Mouse (Mus musculus) kidney, postnatal 25 days (tissue): ENCODE measurements around the gene Ugt2b5.
"Not testable (repeated sequence)": the region's sequence is repeated elsewhere in the genome, so short reads cannot be mapped to it uniquely, and the experiment has no call there.

Experiments
- DNase-seq, 2 experiments: peaks; one replicate each; pipeline ENCODE4 v3.0.0; 2021; ENCODE audit warnings: mixed read lengths in 2 of 2

Gene Ugt2b5

DNA sequence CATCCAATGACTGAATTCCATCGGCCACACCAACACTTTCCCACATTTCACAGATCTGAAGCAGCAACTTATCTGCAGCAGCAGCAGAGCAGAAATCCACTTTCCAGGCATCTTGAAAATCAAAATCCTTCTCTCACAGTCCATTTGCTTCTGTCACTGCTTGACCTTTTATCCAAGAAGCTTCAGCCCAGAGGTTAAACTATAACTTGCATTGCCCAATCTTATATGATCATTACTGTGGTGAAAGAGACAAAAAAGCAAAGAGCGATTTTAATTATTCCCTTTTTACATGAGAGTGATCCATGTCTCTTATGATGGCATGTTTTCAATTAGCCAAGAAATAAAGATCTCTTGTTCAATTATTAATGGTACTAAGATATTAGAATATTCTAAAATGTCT is at the start of gene Ugt2b5:
Gene Ugt2b5, minus strand, starts transcription at position 123 of the 400 bp plus-strand sequence.
- not testable (repeated sequence) for DNase-seq

DNA sequence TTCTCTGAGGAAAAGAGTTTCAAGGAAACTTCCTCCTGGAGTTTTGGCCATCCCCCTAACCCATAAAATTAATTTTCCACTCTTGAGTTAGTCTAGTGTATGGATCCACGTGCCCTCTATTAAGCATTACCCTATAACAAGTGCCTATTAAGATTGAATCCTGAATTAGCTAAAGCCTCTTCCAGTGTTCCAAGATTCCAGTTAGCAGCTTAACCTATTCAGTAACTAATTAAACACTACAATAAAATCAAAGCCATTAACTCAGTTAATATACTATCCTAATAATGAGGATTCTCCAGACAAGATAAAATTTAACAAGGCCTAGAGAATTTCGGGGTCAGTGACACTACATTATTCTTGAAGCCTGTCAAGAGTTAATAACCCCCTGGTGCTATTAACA is 35.7 kb upstream of the Ugt2b5 start:
- DNase-seq, result not testable (repeated sequence)

DNA sequence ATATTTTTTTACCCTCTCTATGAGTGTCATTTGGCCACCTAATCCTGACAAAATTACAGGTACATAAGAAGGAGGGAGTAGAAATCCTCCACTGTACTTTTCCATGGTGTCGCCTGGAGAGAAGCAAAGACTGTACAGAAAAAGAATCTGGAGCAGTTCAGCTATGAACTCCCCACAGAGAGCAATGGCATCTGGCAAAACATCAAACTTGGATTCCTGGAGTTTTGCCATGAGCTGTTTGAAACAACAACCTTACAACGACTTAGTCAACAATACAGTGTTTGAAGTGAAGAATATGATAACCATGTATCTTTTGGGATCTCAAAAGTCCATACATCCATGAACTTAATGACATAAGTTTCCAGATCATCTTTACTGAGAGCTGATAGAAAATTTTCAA is 34.6 kb upstream of the Ugt2b5 start:
- peak in 1 of 2 experiments; percentile 60 for DNase-seq

DNA sequence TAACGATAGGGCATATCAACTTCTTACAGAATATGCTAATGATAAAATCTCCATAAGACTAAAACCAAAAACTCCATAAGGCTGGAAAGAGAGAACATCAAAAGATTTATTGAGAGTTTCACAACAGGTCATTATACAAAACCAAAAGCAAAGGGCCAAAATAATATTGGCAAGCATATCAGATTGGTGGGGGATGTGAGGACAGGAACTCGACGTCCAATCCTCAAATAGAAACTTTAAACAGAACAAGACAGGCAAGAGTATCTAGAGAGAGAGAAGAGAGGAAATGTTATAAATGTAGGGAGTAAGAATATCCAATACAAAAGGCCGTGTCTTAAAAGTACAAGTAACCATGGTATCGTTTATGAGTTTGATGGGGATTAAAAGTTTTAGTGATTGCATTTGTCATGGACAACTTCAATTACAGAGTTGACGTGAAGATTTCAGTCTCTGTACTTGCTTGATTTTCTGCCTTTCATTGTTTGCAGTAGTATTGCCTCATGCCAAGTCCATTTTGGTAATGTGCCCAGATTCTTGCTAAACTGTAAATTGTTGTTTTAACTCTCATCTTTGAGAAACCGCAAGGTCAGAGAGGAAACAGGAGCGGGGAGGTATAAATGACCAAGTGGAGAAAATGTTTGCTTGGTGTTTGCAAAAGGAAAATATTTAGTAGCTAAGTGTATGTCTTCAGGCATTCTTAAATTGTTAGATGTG is 7.8 kb upstream of the Ugt2b5 start:
- peak in 1 of 2 experiments; percentile 11 for DNase-seq

DNA sequence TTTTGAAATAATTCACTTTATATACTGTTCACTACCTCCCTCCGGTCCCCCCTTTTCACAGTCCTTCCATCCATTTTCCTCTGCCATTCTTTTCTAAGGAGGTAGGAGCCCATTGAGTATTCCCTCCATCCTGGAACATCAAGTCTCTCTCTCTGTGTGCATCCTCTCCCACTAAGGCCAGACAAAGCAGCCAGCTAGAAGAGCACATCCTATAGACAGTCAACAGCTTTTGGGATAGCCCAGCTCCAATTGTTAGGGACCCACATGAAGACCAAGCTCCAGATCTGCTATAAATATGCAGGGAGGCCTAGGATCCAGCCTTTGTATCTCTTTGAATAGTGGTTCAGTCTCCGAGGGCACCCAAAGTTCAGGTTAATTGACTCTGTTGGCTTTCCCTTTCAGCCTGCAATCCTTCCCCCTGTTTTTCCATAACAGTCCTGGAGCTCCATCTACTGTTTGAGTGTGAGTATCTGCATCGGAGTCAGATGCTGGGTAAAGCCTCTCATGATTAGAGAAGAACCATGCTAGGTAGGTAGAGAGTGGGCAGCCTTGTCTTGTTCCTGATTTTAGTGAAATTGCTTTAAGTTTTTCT is 2.8 kb upstream of the Ugt2b5 start:
- DNase-seq, result peak; percentile 16 to 27

DNA sequence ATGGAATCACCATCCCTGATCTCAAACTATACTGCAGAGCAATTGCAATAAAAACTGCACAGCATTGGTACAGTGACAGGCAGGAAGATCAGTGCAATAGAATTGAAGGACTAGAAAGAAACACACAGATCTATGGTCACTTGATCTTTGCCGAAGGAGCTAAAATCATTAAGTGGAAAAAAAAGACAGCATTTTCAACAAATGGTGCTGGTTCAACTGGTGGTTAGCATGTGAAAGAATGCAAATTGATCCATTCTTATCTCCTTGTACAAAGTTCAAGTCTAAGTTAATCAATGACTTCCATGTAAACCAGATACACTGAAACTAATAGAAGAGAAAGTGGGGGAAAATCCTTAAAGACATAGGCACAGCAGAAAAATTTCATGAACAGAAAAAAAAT is 36.4 kb downstream of the Ugt2b5 start:
- not testable (repeated sequence) for DNase-seq

DNA sequence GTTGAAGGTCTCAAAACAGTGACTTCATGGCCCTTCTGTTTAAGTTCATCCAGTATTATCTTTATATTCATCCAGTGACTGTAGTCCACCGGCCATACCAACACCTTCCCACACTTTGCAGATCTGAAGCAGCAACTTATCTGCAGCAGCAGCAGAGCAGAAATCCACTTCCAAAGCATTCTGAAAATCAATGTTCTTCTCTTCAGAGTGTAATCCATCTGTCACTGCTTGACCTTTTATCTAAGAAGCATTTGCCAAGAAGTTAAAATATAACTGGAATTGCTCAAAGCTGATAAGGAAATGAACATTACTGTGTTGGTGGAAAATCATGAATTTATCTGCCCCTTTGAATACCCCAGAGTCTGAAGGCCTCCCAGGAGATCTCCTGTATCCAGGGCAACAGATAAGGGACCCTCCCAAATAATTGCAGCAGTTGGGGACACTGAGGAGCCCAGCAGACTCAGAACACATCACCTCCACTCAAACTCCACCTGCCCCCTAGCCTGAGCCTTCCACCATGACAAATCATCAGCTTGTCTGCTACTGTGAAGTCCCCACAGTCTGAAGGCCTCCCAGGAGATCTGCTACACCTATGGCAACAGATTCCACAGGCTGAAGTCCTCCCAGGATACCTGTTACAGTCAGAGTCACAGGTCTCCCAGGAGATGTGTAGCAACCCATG is 47.6 kb downstream of the Ugt2b5 start, which contains the start of gene Ugt2b36:
Gene Ugt2b36, minus strand, starts transcription at position 210 of the 682 bp plus-strand sequence.
- no peak for DNase-seq

DNA sequence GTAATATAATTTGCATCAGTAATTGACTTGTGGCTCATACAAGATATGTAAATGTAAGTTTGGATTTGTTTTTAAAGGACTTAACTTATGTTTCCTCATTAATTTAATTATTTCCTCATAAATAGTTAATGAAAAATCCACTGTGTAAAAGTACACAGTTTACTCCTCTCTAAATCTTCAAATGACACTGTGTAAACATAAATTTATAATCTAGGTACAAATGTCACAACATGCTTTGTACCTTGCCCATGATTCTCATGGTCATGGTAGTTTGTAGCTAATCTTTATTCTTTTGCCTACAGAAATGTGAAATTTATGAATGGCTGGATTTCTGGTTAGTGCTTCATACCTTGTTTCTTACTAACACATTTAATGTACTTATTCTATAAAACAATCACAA is 49.0 kb downstream of the Ugt2b5 start:
- DNase-seq, result no peak

DNA sequence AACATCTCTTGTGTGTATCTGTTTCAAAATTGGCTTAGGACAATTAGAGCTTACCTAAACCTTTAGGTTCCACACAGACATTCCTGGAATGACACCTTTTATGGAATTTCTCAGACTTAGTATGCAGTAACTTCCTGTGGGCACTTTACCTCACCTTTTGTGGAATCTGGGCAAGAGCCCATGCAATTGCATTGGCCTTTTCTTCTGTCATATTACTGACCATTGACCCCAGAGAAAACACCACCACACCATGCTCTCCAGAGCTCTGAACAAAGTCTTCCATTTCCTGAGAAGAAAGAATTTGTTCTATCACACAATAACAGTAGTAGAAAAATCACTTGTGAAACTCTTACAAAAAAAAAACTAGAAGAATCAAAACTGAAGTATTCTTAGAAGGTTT is 50.9 kb downstream of the Ugt2b5 start:
- DNase-seq, result no peak

DNA sequence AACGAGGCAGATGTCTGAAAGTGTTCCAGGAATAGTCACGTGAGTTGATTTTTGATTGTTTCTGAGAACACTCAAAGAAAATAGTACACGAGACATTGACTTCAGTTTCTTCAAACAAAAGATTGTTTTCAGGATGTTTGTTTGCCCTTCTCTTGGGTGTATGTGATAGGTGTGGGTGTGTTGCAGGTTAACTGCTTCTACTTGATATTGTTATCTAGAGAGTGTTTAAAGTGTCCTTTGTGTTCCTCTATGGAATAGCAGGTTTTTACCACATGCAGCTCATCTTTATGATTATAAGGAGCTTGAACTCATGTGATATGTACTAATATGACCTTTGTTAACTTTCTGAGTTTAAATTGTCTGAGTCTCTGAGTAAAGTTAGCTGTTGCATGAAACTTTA is 53.8 kb downstream of the Ugt2b5 start:
- DNase-seq, result no peak
